Mouse (Mus musculus): Measurements from ENCODE around the gene Tuba3a.

Tuba3a gene

DNA sequence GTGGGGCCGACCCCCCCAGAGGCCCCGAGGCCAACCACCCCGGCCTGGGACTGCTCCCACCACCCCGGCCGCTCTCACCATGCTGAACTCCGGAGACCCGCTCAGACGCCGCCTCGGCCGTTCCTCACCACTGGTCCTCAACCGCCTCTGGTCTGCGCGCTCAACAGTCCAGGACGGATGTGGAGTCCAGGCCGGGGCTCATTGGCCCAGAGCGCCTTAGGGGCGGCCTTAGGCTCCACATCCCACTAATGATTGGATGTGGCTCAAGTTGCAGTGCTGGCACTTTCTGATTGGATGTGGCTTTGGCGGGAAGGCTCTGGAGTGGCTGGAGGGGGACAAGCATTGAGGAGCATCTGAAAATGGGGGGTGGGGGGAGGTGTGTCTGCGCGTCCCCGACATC lies at the start of gene Tuba3a:
Gene Tuba3a, minus strand, starts transcription at position 153 of the 400 bp plus-strand sequence.
- DNase-seq, result no peak

DNA sequence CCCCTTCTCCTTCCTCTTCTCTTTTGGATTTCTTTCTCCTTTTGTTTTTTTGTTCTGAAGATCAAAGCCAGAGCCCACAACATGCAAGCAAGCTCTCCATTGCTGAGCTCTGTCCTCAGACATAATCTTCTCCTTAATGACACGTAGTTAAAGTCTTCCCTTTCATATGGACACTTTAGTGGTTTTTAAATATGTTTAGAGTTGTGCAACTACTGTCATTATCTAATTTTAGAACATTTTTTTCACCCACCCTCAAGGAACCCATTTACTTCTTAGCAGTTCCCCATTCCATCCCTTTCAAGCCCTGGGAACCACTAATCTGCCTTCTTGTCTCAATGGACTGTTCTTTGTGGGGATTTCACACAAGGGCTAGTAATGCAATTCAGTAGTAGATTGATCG lies 48.5 kb upstream of the Tuba3a start:
- no peak for DNase-seq

DNA sequence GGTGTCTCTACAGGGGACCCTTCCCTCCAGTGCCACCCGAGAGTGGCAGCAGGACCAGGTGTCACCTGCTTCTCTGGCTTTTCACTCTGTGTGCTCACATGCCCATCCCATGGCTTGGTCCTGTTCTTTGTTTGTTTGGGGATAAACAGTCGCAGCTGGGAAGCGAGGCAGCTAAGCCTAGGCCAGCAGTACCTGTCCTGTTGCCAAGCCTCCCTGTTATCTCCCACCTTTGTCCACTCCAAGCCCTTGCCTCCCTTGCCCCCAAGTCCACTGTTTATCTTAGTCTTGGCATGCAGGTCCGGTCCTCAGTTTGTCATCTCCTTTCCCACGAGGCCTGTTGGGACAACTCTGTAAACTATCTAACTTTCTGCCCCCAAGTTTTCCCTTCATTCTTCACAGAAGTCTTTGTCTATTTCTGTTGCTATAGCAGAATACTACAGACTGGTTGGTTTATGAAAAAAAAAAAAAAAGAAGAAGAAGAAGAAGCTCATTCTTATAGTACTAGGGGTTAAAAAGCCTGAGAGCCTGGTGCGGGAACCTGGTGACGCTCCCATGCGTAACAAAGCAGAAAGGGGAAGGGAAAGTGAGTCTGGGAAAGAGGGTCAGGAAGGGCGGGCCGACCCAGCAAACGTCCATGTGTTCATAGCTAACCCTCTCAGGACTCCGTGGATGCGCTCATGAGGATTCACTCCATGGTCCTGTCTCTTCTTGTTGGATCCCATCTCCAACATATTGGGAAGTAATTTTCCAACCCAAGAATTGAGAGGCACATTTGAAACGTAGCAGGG lies 47.5 kb upstream of the Tuba3a start:
- DNase-seq, result no peak

- DNase-seq, result peak; percentile 97
These were observed 44.9 kb upstream of the Tuba3a start for GRCm38 (mm10) chr6:125330626-125331326.

DNA sequence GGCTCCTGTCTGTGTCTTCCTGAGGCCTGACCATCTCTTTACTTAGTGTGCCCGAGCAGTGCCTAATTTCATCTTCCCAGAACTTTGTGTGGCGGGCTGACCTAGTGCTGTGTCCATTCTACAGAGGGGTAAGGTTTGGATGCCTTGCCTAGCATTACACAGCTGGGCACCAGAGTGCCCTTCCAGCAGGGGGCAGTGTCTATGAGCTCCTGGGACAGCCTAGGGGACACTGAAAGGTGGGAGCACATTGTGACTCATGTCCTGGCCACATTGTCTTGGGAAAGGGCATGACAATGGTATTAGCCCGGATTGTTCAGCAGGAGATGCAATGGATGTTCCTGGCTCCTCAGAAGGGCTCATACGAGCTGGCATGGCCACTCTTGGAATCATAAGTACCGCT lies 42.4 kb upstream of the Tuba3a start:
- DNase-seq, result peak; percentile 85

DNA sequence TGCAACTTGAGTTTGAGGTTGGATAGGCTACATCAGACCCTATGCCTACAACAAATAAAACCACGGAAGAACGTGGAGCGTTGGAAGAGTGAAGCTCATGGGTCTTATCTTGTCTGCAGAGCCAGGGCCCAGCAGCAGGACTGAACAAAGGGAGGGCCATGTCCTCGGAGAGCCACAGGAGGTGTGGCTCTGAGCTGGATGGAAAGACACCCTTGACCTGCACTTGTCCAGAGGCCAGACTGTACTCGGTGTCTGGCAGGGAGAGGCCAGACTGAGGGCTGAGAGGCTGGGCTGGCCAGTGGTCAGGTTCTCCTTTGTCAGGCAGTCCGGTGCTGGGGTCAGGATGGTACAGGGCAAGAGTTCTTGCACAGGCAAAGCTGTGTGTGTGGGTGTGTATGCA lies 39.5 kb upstream of the Tuba3a start:
- no peak for DNase-seq

DNA sequence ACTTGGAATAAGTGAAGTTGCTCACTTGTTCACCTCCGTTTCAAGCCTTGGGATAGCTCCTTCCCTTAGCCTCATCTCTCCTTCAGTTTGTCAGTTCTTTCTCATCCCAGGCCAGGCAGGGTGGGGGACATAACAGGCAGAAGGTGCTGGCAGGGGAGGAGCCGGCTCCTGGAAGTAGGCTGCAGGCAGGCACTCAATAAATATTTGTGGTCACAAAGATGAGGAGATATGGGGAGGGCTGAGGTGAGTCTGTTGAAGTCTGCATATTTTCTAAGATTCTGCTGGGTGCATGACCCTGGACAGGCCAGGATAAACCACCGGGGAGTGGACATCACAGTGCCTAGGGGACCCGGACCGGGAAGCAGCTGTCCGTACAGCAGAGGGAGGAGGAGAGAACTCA lies 37.7 kb upstream of the Tuba3a start:
- DNase-seq, result no peak

DNA sequence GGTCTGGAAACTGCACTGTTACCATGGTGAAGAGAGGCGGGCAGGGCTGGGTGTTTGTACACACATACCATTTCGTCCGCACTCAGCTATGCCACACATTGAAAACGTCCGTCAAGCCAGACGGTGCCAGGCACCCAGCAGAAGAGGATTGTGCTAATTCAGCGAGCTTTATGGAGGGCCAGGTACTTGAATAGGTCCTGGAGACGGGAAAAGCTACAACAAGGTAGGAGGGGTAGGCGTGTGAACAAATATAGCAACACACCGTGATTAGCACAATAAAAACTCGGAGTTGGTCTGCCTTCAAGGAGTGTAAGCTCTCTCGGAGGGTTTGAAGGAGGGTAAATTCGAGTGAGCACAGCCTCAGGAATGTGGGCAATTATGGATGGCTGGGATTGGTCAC lies 37.0 kb upstream of the Tuba3a start:
- peak; percentile 75 for DNase-seq

DNA sequence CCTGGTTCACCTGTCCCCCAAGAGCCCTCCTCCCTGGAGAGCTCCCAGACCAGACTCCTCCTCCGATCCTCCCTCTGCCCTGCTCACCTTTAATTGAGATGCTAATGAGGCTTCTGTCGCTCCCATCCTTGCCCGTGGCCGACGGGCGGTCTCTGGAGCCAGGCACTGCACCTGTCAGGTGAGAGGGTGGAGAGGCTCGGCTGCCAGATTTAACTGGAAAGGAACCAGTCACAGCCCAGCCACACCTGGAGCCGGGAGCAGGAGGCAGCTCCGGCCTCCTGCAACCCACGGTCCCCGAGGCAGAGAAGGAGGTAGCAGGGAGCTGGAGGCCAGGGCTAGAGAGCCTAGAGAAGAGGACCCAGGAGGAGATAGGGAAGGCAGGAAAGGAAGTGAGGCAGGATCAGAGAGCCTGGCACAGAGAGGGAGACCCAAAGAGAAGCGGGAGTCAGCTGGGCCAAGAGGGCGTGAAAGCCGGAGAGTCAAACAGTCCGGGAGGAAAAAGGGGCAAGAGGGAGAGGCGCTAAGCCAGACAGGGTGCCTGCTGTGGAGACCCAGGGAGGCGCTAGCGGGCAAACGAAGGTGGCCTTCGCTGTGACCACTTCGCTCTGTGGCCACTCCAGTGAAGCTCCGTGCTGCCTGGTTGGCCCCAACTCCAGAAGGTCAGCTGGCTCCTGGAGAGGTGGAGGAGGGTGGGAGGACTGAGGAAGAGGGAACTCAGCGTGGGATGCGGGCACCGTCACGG lies 35.4 kb upstream of the Tuba3a start:
- DNase-seq, result peak; percentile 87

DNA sequence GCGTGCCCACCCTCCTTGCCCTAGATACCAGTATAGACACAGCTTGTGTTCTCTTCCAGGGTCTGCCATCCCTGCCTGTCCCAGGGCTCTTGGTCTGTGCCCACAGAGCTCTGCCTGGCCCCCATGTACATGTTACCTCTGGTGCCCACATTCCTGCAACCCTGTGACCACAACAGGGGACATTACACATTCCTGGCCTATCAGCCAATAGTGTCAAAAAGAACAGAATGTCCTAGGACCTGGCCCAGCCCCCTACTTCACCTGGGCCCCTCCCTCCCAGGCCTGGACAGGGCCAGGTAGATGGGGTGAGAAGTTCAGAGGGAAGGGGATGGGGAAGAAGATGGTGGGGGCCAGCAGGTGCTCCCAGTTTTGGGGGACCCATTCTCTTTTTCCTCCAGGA lies 34.5 kb upstream of the Tuba3a start, which contains the start of gene Scnn1a:
Gene Scnn1a, plus strand, starts transcription at position 337 of the 400 bp plus-strand sequence.
- peak; percentile 85 for DNase-seq

DNA sequence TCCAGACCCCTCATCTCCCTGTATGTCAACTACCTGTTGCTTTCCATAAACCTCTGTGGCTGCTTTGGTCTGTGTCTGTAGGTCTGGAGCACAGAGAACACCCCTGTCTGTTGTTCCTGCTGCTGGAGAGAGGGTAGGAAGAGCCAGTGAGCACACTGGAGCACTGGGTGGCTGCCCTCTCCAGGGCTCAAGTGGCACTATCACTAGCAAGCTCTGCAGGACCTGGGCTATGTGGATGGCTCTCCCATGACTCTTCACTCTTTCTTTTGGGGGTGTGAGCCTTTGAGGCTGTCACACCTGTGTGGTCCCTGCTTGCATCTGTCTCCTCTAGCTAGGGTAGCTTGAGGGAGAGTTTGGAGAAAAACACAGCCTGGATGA lies 34.1 kb upstream of the Tuba3a start:
- DNase-seq, result peak; percentile 46

DNA sequence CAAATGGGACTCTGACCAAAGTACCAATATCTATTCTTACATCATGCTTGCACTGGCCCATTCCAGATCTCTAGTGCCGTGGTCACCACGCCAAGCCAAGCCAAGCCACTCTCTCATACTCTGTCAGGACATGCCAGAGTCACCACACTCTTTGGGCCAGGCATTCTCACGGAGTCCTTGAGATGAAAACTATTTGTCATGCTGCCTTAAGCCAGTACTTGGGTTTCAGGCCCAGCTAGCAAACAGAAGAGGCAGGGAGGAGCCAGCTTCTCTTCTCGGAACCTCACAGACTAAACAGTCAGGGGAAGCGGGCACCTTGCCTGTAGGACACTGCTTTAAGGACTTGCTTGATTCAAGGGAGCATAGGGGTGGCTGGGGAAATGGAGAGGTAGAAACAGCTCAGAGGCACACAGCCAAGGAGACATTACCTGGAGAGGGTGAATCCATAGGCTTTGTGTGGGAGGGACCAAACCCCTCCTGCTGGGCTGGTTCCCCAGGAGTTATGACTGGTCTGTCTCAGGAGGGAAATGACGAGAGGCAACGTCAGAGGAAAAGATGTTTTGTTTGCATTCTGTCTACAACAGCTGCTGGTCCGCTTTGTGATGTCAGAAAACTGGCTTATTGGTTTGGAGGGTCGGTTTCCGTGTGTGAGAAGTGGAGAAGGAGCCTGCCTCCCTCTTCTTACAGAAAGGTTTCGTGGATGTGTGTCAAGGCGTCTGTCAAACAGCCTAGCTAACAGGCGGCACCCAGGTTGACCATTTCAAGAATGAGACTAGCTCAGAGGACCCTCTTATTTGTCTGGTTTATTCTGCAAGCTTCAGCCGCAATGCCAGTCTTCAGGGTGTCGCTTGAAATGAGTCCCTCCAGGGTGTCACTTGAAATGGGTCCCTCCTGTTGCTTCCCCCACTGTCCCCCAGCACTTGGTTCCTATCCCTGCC lies 33.4 kb upstream of the Tuba3a start:
- peak; percentile 92 for DNase-seq

DNA sequence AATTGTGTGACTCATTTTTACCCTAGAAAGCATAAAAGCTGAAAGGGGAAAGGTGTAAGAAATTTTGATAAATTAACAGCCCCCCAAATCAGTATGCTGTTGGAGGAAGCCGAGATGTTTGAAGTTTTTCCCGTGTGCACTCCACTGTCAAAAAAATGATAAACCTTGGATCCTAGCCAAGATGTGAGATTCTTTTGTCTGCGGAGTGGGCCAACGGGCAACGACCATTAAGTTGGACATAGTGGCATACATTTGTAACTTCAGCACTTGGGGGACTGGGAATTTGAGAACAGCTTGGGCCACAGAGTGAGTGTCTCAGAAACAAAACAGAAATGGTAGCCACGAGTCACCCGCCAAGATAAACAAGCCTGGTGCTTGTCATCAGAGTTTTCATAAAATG lies 31.2 kb upstream of the Tuba3a start:
- DNase-seq, result no peak

DNA sequence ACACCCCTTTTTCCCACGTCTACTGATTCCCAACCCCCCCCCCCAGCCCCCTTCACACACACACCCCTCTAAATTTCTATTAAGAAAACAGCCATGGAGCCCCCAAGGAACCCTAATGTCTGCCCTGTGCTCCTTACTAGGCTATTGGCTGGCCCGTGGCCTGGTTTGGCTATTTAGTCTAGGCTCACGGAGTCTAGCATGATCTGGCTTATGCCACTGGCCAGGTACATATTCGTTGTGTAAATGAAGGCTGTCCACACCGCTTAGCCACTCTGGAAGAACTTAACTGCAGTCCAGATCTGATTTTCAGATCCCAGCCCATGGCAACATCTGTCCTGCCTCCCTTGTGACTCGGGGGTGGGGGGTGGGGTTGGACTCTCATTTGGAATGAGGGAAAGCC lies 28.9 kb upstream of the Tuba3a start:
- DNase-seq, result no peak

- no peak for DNase-seq
These were observed 28.4 kb upstream of the Tuba3a start for GRCm38 (mm10) chr6:125314231-125314563.

DNA sequence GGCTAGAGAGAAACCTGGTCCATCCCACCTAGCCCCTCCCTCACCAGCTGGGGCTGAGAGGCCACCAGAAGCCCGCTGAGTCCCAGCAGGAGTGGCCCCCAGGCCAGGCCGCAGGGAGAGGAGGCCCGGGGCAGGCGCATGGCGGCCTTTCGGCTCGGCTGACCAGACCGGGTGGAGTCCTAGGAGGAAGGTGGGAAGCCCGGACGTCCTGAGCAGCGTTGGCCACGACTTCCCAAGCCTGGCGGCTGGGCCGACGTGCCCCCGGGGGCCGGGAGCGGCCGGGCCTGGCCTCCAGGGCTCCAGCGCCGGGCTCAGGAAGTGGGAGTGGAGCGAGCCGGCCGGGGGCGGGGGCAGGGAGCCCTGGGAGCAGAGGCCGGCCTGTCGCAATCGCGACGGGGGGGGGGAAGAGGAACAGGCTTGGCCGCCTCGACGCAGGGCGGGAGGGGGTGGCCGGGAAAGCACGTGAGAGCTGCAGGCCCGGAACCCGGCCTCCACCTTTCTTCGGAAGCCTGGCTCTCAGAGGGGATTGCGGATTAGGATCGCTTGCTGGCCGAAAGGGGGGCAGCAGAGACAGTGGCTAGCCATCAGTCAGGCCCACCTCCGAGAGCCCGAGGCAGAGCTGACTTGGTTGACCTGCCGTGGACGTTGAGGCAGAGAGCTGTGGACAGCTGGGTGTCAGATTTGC lies 27.8 kb upstream of the Tuba3a start, which contains the start of gene Ltbr:
Gene Ltbr, minus strand, starts transcription at position 340 of the 685 bp plus-strand sequence.
- DNase-seq, result peak; percentile 94

DNA sequence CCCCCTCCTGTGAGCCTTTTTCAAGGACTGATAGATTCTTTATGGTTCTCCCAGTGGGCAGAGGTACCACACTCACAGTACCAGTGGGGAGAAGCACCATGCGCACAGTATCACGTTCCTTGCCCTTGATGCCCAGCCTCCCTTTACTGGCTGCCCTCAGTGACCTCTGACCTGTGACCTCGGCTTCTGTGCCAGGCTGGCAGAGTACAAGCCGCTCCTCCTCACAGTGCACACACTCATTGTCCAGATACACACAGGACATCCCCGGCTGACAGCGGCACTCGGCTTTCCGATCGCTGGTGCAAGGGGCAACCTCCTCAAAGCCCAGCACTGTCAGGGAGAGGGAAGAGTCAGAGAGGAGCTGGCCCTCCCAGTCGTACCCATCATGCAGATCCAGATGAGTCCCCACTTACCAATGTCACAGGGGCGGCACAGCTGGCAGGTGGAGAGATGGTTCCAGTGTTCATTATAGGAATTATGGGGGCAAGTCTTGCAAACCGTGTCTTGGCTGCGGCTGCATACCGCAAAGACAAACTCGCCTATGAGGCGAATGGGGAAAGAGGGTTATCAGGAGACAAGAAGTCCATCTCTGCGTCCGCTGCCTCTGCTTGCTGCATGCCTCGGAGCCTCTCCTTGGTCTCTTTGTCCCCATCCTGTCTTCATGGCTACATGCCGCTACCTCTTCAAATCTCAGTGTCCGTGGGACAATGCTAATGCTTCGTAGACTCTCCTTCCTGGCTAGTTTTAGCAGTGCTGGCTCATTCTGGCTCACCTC lies 26.9 kb upstream of the Tuba3a start:
- DNase-seq, result peak; percentile 46

DNA sequence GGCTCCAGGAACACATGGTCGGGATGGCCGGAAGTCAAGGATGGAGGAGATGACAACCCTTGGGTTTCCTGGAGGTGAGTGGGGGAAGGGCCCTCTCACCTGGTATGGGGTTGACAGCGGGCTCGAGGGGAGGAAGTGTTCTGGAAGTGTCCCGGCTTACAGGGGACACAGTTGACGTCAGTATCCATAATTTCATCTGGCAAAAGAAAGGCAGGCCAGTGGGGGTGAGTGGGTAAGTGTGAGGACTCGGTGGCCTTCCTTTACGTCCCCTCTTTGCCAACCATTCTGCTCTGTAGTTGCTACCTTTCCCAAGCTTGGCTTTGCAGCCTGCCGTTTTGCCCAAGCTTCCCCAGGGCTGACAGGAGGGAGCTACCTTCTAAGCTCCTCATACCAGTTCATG lies 26.3 kb upstream of the Tuba3a start:
- no peak for DNase-seq

DNA sequence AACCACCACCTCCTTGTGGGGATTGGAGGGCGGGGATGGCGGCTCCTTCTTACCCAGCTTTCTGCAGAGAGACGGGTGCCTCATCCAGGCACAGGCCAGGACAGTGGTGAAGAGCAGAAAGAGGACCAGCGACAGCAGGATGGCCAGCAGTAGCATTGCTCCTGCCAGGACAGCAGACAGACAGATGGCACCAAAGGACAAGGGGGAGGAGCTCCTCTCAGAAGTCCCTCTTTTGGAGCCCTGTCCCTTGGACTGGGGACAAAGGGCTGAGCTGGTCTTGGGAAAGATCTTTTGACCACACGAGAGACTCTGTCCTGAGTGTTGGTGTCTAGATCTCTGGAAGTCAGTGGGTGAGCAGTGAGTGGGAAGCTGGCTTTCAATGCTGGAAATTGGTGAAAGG lies 23.6 kb upstream of the Tuba3a start:
- DNase-seq, result no peak

- DNase-seq, result no peak
These were observed 23.1 kb upstream of the Tuba3a start for GRCm38 (mm10) chr6:125308921-125309320.

DNA sequence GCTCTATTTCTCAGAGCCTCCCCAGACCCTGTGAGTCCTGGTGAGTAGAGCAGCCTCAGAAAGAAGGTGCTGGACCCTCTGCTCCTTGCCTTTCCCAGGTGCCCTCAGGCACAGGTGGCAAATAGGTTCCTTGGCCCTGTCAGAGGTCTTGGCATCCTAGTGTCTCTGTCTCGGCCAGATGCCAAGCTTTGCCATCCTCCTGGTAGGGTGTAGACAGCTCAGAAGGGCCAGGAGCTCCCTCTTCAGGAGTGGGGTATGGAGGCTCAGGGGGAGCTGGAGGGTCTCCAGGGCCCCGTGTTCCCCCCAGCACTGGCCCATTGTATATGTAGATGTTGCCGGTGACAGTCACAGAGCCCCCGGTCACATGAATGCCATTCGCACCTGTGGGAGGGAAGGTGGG lies 21.2 kb upstream of the Tuba3a start:
- no peak for DNase-seq

All from lung, postnatal 36 days (tissue).